In the genomic region with DNA sequence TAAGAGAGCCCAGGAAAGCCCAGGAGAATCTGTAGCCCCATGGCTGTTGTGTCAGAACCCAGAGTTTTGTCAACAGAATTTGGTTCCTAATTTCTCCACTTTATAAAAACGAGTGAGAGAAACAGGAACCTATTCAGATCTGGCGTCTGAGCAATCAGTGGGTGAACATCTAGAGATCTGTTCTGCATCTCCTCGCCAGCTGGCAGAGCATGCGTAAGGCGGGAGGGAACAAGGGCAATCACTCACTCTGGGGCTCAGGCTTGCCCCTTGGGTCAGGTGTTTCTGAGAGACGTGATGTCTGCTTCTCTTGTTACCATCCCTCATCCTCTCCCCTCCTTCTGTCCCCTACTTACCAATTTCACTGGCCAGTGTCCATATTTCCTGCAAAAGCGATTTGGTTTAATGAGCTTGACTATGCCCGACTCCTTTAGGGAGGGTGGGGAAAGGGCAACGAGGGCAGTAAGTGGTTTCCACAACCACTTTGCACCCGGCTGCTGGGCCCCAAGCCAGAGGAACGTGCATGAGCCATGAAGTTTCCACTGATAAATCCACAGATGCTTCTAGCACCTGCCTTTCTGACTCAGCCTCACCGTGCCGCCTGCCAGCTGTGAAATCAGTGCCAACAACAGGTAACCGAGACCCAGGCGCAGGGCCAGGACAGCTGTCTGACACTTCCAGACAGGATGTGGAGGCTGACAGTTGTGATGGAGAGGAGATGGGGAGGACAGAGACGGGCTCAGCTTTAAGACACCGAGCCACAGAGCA, we compare ENCODE assay signal across 8 mouse cellular contexts. TPM values are rescaled to one million over a fixed set of nuclear protein-coding genes. Genes with fewer than 3 reads are reported as not detected.
A peak's percentile ranks its signal among the peaks of the same experiment; 100 is the strongest.
DNase-seq lines count a peak whose midpoint lies in the region; ATAC-seq and TF ChIP-seq lines count a peak whose summit lies in the region.

No protein-coding gene starts in this region.

- no peak for TF ChIP-seq RAD21 in MEL (IDR thresholded peaks at IDR 0.05; ENCODE audit: low read depth, low read length)

- TF ChIP-seq EP300 in MEL (IDR thresholded peaks at IDR 0.05; ENCODE audit: low read depth in 1 of 2, low read length in 2 of 2): peak in 1 of 2 experiments; percentile 6; a peak in 1 of 4 replicates

- no peak overlapping the region for H3K4me3 ChIP-seq in MEL (ENCODE audit: control insufficient read depth in 1 of 2, insufficient read depth in 1 of 2, low read depth in 2 of 2, low read length in 2 of 2)
- no peak overlapping the region for H3K4me3 ChIP-seq in heart, embryonic 15.5 days

- WGBS in heart, embryonic 15.5 days: 27% methylated on average over 17 of the region's 17 CpGs

- peak; percentile 50 for ATAC-seq in heart, embryonic 15.5 days (replicated peaks; ENCODE audit: insufficient number of reproducible peaks, insufficient read depth, low FRiP score, low read depth)
- ATAC-seq in monocyte, adult 5-6 weeks (replicated peaks; ENCODE audit: insufficient number of reproducible peaks, low FRiP score, low TSS enrichment, poor library complexity, severe bottlenecking): no peak

- H3K27ac ChIP-seq in MEL (ENCODE audit: control insufficient read depth, low read depth, low read length): no peak overlapping the region
- H3K27ac ChIP-seq in heart, embryonic 15.5 days: 0 out of 2 replicates have a peak overlapping the region, but pooled peaks have one; percentile 11

- DNase-seq in adrenal gland, adult (ENCODE audit: inconsistent age in 2 of 2, low spot score in 1 of 2): peak; percentile 30 to 66
- DNase-seq in adrenal gland, postnatal 25 days: no peak
- DNase-seq in MEL (ENCODE audit: low read depth, low spot score): peak; percentile 28
- DNase-seq in left cerebral cortex, postnatal 4 days: peak; percentile 44
- peak; percentile 30 for DNase-seq in thymus, postnatal 4 days
- no peak for DNase-seq in cerebellum, postnatal 4 days (ENCODE audit: low spot score in 2 of 2)

- H3K4me1 ChIP-seq in MEL (ENCODE audit: control insufficient read depth in 1 of 2, insufficient read depth in 2 of 2, low read length in 2 of 2): no peaks in the 10 kb centered on the region
- H3K4me1 ChIP-seq in heart, embryonic 15.5 days (replicated peaks): peaks cover 25% of the 10 kb centered on the region

- H3K9me3 ChIP-seq in MEL (replicated peaks; ENCODE audit: insufficient read depth, low read length): no peaks in the 10 kb centered on the region
- peaks cover 5% of the 10 kb centered on the region; the same call in 1 of the 2 replicates for H3K9me3 ChIP-seq in heart, embryonic 15.5 days (replicated peaks)

- no peak for TF ChIP-seq POLR2A in MEL (IDR thresholded peaks at IDR 0.05; ENCODE audit: control insufficient read depth in 1 of 2, insufficient read depth in 1 of 2, low read depth in 1 of 2, low read length in 2 of 2, poor library complexity in 1 of 2)

- TF ChIP-seq CTCF in MEL (IDR thresholded peaks at IDR 0.05 in 2 of 3, conservative IDR thresholded peaks at IDR 0.05 in 1 of 3; ENCODE audit: control insufficient read depth in 1 of 3, insufficient read depth in 1 of 3, low read depth in 2 of 3, low read length in 3 of 3, poor library complexity in 1 of 3, severe bottlenecking in 1 of 3): no peak

- no peak overlapping the region for H3K9ac ChIP-seq in MEL (ENCODE audit: control insufficient read depth, low read depth, low read length, poor library complexity, severe bottlenecking)
- H3K9ac ChIP-seq in heart, embryonic 15.5 days: no peak overlapping the region

- H3K27me3 ChIP-seq in MEL (ENCODE audit: control insufficient read depth in 1 of 2, insufficient read depth in 2 of 2, low read length in 2 of 2): no peaks in the 10 kb centered on the region
- H3K27me3 ChIP-seq in heart, embryonic 15.5 days: peaks cover 46% of the 10 kb centered on the region

- no peaks in the 10 kb centered on the region for H3K79me2 ChIP-seq in MEL (ENCODE audit: control insufficient read depth, insufficient read depth, low read length, poor library complexity)

- intact Hi-C loops in left cerebral cortex, postnatal 4 days (cut with DNase I): no loop called here

- H3K4me2 ChIP-seq in heart, embryonic 15.5 days: no peak overlapping the region

- H3K36me3 ChIP-seq in MEL (ENCODE audit: control insufficient read depth in 1 of 2, insufficient read depth in 2 of 2, low read length in 2 of 2): no peaks in the 10 kb centered on the region
- H3K36me3 ChIP-seq in heart, embryonic 15.5 days: no peaks in the 10 kb centered on the region

TF ChIP-seq in MEL, 35 proteins besides CTCF, POLR2A, EP300 and RAD21:
- TF ChIP-seq BHLHE40 (IDR thresholded peaks at IDR 0.05; ENCODE audit: borderline replicate concordance, low read depth, low read length) (peak; percentile 52; the same call in 1 of the 2 replicates), MAX (IDR thresholded peaks at IDR 0.05; ENCODE audit: low read length) (no peak), ETS1 (IDR thresholded peaks at IDR 0.05; ENCODE audit: low read depth, low read length) (0 out of 2 replicates have a peak, but pooled peaks have one; percentile 31), NRF1 (IDR thresholded peaks at IDR 0.05; ENCODE audit: insufficient read depth, low read depth, low read length, poor library complexity, severe bottlenecking) (peak; percentile 67; the same call in 1 of the 2 replicates), JUND (IDR thresholded peaks at IDR 0.05; ENCODE audit: low read depth, low read length) (no peak), ZNF384 (IDR thresholded peaks at IDR 0.05; ENCODE audit: low read depth, low read length) (no peak), TCF12 (IDR thresholded peaks at IDR 0.05; ENCODE audit: low read depth, low read length) (peak; percentile 70; the same call in 1 of the 2 replicates), TAL1 (IDR thresholded peaks at IDR 0.05; ENCODE audit: low read length) (no peak)

RNA-seq across cellular contexts. Expression of a gene that starts 5.5 kb away (rescaled TPM):
- total RNA-seq in adrenal gland, postnatal 25 days (2021): 4.2 and 6.3 TPM in 2 replicates
- 0.10 TPM in 1 of 2 replicates, not detected in the other for total RNA-seq in MEL (2012; rRNA removed)
- not detected for polyA plus RNA-seq in MEL (2012; ENCODE audit: insufficient read depth in 1 of 2, insufficient read length in 2 of 2, low read depth in 1 of 2, low replicate concordance in 2 of 2, missing spikeins in 1 of 2)
- polyA plus RNA-seq in heart, embryonic 15.5 days (2015; fragmentation: Nextera tagmentation; extraction: Ambion mirVana): 2.8 and 4.7 TPM in 2 replicates
- 10 to 100 TPM; 23.5 to 23.6 TPM for total RNA-seq in left cerebral cortex, postnatal 4 days (2021)
- not detected in 3 replicates for total RNA-seq in monocyte, adult 5-6 weeks (2017)

RNA-seq across cellular contexts. Expression of a gene that starts 26.2 kb away (rescaled TPM):
- total RNA-seq in adrenal gland, postnatal 25 days (2021): 3.8 and 4.8 TPM in 2 replicates
- total RNA-seq in MEL (2012; rRNA removed): 0.12 TPM in 1 of 2 replicates, not detected in the other
- under 1 TPM in 1 of 2 experiments, not detected in 1; 0.28 TPM for polyA plus RNA-seq in MEL (2012; ENCODE audit: insufficient read depth in 1 of 2, insufficient read length in 2 of 2, low read depth in 1 of 2, low replicate concordance in 2 of 2, missing spikeins in 1 of 2)
- 13.5 and 16.5 TPM in 2 replicates for polyA plus RNA-seq in heart, embryonic 15.5 days (2015; fragmentation: Nextera tagmentation; extraction: Ambion mirVana)
- 1 to 10 TPM; 1.0 to 1.4 TPM for total RNA-seq in left cerebral cortex, postnatal 4 days (2021)
- total RNA-seq in monocyte, adult 5-6 weeks (2017): not detected in 3 replicates

RNA-seq across cellular contexts. Expression of a gene that starts 49.2 kb away (rescaled TPM):
- 2.6 and 2.7 TPM in 2 replicates for total RNA-seq in adrenal gland, postnatal 25 days (2021)
- total RNA-seq in MEL (2012; rRNA removed): 0.04 TPM in 1 of 2 replicates, not detected in the other
- polyA plus RNA-seq in MEL (2012; ENCODE audit: insufficient read depth in 1 of 2, insufficient read length in 2 of 2, low read depth in 1 of 2, low replicate concordance in 2 of 2, missing spikeins in 1 of 2): under 1 TPM in 1 of 2 experiments, not detected in 1; 0.07 TPM
- 0.43 and 0.61 TPM in 2 replicates for polyA plus RNA-seq in heart, embryonic 15.5 days (2015; fragmentation: Nextera tagmentation; extraction: Ambion mirVana)
- total RNA-seq in left cerebral cortex, postnatal 4 days (2021): under 1 TPM; 0.56 to 0.85 TPM
- total RNA-seq in monocyte, adult 5-6 weeks (2017): 0.68 to 0.75 TPM in 2 of 3 replicates, not detected in the other

Comparison
In these comparisons a context has a peak if more than half of its experiments do, and no peak if none do; other contexts are left out.
1. DNase-seq: peak in adrenal gland, adult (2 of 2), MEL (single experiment), left cerebral cortex, postnatal 4 days (single experiment) and thymus, postnatal 4 days (single experiment); none in adrenal gland, postnatal 25 days (single experiment) and cerebellum, postnatal 4 days (0 of 2).